Mouse (Mus musculus) heart, postnatal 4 days (tissue): ENCODE measurements around the gene Tspan5. TPM values are rescaled to one million over a fixed set of nuclear protein-coding genes. Genes with fewer than 3 reads are reported as not detected.

Source experiments
- DNase-seq: peaks from one replicate; pipeline ENCODE4 v3.0.0; 2021
- total RNA-seq, 2 experiments: library from RNA; stranded (reverse); gene quantifications; 2 replicates each; pipeline ENCODE4 v1.2.3; 2021

Tspan5 gene
- total RNA-seq, 2 experiments from 2014 or later = 11.5 to 11.6 TPM

- no peak for DNase-seq
Observed at GRCm38 (mm10) chr3:138955220-138955619, 213.2 kb downstream of the Tspan5 start.

Other genes starting within 250 kb of the Tspan5 start
- gene Eif4e, start 216.0 kb upstream of the Tspan5 start, total RNA-seq = 100 to 1,000 TPM; 146 to 150 TPM